Mouse (Mus musculus) layer of hippocampus, adult 8-10 months (tissue): Measurements from ENCODE around the gene Cygb. TPM values are rescaled to one million over a fixed set of nuclear protein-coding genes. Genes with fewer than 3 reads are reported as not detected.
"Not testable (repeated sequence)": the region's sequence is repeated elsewhere in the genome, so short reads cannot be mapped to it uniquely, and the experiment has no call there.

Experiments
- DNase-seq, 2 experiments: peaks; one replicate each; pipeline ENCODE4 v3.0.0; 2022; ENCODE audit warnings: low spot score in 2 of 2
- total RNA-seq, 4 experiments: library from RNA; stranded (reverse); gene quantifications; 2 replicates each; pipeline ENCODE4 v1.2.4; 2022

The Cygb gene
- 10 to 100 TPM; 57.2 to 76.1 (median 63.0) TPM for total RNA-seq

DNA sequence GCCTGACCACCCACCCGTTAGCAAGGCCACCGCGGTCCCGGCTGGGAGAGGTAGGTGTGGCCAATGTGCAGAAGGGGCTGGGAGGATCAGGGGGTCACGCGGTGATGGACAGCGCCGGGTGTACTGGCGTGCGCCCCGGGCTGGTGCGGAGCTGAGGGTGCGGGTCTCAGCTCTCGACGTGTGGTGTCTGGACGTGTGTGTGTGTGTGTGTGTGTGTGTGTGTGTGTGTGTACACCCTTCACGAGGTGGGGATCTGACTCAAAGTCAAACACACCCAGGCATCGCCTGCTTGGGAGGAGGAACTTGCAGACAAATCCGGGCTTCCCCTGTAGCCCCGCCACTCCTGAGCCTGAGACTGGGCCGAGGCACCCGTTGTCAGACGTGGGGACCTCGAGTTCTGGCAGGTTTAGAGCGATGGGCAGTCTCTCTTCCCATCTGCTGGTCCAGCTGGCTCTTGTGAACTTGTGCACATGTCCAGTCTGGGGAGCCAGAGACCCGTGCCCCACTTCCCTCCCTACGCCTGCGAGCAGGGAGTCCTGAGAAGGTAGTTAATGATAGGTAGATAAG lies at the start of gene Cygb:
TSS of gene Cygb (minus strand) at position 59 of the 567 bp plus-strand sequence.
- DNase-seq: no peak

DNA sequence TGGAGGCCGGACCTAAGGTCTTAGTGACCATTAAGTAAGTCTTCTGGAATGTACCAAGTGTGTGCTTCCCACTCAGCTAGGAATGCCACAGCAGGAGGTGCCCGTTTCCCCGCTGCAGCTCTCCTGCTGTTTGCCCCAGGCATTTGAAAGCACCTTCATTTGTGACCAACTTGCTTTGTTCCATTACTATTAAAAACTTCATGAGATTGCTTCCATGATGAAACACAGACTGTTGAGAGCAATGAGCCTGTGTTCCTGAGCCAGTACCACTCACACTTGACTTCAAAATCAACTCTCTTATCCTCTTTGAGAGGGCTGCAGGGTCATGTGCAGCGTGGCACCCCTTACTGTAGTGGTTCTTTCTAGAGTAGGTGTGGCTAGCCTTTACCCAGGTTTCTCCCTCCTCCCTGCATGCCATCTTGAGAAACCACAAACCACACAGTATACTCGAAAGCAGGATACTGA lies 47.3 kb upstream of the Cygb start:
- DNase-seq: no peak

DNA sequence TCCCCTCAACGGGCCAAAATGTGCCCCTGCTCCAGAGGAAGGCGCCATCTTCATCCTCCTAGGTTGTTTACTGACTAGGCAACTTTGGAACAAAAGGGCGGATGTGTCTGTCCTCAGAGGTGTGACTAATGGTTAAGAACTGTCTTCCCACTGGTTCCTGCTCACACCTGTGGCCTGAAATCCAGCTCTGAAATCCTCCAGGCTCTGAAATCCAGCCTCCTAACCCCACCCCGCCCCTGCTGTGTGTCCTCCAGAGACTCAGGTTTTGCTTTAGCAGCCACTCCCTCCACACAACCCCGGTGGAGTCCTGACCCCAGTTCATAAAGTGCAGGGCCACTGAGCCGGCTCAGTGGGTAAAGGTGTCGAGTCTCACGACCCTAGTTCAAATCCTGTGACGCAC lies 43.4 kb upstream of the Cygb start:
- no peak for DNase-seq

DNA sequence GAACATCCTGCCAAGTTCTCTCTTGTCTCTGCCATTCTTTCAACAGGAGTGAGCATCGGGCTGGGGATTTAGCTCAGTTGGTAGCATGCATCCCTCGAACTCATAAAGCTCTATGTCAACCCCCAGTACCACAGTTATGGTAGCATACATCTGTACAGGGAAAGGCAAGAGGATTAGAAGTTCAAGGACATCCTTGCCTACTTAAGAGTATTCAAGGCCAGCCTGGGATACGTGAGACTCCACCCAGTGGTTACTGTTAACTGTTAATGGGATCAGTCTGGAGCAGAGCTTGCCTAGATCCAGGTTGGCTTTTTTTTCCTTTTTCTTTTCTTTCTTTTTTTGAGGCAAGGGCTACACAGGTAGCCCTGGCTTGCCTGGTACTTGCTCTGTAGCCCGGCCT lies 42.3 kb upstream of the Cygb start:
- no peak for DNase-seq

DNA sequence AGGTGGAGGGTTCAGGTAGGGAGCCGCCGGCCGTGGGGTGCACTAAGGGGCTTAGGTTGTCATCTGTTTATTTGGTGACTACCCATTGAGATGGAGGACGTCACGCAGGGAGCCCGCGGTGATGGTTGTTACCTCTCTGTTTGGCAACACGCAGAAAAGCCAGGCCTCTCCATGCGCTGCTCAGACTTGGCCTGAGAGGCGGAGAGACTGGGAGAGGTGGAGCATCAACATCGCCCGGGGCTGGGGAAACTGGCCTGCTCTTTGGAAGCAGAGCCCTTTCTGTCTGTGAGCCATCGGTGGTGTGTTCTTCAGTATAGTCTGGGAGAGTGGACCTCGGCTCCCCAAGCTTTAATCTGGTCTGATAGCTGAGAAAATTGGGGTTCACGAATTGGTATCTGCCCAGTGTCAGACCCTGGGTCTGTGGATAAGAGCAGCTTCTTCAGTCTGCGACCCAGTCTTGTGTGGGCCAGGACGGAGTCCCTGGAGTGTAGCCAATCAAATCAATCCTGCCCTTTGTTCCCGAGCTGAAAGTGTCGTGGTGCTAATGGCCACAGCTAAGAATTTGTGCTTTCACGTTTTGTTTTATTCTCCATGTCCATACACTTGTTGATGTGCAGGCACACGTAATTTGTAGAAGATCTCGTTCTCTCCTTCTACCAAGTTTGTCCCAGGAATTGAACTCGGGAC lies 41.2 kb upstream of the Cygb start:
- DNase-seq: no peak

DNA sequence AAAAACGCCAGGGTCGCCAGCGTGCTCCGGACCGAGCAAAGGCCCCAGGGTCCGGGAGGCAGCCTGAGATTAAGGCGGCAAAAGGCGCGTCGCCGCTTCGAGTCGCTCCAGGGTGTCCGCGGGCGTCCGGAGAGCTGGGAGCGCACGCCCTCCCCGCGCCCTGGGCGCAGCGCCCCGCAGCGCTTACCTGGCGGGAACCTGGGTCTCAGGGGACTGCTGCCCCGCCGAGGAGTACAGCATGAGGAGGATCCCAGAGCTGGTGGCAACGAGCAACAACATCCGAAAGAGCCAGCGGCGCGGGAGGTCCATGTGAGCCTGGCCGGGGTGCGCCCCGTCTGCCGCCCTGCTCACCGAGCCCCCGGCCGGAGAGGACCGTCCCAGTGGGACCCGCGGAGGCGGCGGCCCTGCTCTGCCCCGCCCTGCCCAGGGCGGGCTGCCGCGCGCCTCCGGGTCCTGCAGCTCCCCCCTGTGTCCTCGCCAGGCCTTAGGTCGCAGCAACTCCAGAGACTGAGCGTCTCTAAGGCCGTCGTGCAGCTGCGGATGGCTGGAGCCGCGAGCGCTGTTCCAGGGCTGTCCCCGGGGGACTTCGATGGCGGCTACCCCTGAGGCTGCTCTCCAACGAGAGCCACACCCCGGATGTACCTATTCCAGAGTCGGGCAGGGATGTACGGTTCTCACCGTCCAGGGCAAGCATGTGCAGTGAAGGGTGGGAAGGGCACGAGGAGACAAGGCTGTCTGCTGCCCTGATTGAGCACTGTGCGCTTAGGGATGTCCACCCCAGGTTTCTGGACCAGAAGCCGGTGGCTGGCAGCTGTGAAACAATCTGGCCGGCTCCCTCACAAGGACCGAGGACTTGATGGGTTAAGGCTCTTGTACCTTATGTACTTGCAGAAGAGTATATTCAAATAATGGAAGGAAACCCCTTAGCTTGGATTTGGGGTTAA lies 40.4 kb upstream of the Cygb start:
- no peak for DNase-seq

DNA sequence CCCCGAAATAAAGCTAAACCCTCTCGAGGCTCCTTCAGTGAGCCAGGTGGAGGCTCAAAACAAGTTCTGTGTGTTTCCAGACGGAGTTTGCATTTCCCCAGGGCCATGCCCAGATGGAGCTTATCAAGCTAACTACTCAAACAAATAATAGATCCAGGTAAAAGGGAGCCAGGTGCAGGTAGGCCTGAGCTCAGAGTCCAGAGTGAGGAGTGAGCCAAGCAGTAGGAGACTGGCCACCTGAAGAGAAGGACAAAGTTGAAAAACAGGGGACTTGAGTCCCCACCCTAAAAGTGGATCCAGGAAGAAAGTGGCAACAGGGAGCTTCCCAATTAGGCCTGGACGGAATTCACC lies 39.8 kb upstream of the Cygb start:
- DNase-seq: no peak

DNA sequence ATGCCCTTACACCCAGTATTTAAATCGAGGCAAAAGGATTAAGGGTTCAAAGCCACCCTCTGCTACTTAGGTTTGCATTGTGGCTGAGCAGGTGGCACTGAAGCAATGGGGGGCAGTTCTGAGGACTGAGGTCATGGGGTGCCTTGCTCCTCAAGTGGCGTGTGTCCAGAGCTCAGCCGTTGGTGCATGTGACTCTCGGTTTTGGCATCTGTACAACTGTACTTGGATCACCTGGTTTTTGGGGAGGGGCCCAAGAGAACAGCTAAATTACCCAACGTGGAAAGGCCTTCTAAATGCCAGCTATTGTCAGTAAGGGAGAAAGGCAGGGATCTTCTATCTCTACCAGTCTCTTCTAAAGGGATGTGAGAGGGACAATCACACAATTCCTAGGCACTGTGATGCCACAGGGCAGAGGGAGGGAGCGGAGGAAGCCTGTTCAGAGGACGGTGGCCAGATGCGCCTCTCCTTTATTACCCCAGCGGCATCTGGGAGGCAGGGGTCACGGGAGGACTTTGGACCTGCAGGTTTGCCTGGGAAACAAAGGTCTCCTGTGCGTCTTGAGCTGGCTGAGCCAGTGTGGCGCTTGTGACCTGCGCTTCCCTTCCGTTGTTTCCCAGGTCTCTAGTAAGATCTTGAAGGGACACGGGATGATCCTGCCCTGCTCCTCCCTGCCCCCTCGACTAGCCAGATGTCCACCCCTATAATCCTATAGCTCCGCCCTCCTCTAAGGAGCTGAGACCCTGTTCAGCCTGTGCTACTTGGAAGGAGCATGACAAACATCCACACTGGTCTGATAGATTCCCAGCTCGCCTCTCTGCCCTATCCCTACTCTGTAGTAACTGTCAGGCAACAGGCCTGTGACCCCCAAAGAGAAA lies 36.8 kb upstream of the Cygb start:
- no peak for DNase-seq

DNA sequence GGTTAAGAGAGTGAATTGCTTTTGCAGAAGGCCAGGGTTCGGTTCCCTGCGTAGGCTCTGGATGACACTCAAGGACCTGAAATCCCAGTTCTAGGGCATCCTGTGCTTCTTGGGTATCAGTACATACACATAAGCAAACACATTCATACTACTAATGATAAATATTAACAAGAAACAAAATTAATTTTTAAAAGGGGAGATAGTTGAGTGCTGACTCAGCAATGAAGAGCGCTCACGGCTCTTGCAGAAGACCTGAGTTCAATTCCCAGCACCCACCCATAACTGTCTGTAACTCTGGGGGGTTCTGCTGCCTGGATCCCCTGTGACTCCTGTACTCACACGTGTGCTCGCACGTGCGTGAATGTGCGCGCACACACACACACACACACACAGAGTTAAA lies 35.5 kb upstream of the Cygb start:
- no peak for DNase-seq

DNA sequence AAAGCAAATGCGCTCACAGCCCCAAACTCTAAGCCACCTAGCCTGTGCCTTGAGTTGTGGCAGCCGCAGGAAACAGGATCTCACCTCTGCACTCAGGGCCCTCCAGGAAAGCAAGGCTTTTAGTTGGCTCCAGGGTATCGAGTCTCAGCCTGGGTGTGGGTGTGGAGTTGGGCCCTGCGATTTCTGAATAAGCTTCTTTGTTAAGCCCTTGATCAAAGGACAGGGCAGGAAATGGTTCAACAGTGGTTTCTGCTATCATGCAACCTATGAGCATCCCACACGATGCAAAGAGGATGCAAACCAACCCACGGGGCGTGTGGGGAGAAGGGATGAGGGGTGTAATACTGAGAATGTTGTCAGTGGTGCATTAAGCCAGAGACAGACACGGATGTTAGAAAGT lies 33.8 kb upstream of the Cygb start:
- DNase-seq: no peak

DNA sequence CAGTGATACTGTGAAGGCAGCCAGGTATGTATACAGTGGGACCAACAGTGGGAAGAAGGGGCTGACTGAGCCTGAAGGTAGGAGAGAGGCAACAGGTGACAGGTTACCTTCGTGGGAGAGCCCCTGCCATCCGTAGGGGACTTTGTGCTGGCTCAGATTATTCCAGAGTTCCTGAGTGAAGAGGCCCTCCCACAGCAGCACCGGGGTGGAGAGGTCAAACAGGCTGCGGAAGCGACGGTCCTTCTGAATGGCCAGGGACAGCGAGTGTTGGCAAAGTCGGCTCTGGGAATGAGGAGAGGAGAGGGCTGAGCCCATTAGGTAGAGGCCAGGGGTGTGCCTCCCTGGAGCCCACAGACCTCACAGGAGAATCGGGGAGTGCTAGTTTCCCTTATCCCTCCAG lies 31.6 kb upstream of the Cygb start:
- DNase-seq: no peak

DNA sequence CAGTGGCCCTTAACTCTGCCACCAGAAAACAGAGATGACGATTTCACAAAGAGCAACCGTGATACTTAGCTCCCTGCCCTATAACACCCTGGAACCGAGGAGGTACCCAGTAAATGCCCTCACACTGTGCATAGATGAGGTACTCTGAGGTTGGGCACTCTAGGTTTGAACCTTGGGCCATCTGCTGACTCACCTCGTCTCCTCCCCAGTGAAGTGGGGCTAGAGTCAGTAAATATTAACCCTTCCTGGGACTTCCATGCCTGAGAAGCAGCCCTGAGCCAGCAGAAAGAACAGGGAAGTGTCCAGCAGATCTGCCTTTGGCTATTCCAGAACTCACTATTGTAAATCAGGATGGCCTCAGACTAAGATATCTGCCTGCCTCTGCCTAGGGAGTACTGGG lies 29.7 kb upstream of the Cygb start:
- no peak for DNase-seq

DNA sequence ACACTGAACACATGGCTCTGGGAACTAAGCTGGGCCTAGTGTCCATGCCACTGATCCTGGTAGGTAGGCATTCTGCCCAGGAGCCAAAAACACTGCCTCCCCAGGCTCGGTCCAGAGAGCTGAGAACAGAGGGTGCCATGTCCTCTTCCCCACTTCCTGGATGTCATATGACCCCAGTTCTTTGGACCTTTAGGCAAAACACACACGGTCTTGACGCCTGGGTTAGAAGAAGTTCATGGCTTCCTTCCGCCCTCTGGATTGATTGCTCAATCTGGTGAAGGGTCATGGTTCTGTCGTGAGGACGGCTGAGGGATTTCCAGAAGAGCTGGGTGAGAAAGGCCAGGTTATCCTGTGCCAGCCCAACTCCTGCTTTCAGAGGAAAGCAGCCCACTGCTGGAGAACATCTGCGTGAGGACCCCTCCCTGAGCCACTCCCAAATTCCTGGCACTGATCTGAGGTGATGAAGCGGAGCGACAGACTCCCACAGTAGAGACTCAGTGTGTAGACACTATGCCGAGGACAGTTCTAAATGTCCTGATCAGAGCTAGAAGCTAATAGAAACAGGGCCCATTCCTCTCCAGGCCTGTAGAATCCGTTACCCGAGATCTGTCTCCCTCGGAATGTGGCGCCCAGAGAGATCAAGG lies 28.5 kb upstream of the Cygb start:
- no peak for DNase-seq

DNA sequence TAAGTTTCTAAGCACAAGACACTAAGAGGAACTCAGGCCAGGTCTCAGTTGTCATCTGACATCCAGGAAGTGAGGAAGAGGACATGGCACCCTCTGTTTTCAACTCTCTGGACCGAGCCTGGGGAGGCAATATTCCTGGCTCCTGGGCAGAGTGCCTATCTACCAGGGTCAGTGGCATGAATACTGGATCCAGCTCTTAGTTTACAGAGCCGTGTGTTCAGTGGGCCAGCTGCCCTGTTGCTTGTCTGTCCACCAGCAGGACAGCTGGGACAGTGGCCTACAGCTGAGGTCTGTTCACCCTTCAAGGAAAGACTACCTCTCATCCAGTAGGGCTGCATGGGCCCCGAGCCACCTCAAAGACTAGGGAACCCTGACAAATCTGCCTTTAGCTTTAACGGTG lies 27.0 kb upstream of the Cygb start:
- no peak for DNase-seq

DNA sequence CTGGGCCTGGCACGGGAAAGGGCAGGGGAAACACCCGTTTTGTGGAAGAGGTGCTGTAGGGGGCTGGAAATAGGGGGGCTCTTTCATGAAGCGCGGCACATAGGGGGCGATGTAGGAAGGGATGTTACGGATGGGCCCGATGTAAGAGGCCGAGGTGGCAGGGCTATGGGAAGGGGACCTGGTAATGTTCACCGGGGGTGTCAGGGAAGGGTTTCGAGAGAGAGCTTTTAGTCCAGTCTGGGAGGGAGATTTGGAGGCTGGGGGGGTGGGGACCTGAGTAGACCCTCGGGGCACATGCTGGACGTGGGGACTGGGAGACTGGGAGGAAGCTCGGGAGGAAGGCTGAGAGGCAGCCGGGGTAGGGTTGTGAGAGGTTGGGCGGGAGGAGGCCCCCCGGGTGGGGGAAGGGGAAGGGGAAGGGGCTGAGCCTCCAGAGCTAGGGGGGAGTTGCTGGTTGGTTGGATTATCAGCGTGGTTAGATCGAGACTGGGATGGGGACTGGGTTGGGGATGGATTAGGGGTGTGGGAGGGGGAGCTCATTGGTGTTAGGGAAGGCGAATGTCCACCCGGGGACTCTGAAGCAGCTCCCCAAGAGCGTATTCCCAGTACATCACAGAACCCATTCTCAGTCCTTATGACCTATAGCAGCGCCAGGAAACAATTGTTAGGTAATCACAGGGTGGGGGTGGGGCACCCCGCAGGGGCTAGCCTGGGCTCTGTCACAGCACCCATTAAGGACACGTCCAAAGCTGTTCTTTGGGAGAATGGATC lies 26.4 kb upstream of the Cygb start:
- DNase-seq: no peak

DNA sequence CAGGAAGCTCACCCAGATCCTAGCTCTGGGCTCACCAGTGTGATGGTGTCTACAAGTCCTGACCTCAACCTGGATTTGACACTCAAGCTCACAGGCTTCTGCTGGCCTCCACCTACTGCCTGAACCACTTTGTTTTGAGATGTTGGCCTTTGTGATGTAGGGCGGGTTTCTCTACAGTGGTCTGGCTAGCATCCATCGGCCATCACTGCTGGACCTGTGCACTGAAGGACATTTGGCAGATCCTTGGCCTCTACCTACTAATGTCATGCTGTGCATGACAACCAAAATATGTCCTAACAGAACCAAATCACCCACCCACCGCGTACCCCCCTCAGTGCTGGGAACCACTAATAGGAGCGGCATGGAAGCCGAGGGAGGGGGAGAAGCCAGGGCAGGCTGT lies 25.0 kb upstream of the Cygb start:
- DNase-seq: no peak

DNA sequence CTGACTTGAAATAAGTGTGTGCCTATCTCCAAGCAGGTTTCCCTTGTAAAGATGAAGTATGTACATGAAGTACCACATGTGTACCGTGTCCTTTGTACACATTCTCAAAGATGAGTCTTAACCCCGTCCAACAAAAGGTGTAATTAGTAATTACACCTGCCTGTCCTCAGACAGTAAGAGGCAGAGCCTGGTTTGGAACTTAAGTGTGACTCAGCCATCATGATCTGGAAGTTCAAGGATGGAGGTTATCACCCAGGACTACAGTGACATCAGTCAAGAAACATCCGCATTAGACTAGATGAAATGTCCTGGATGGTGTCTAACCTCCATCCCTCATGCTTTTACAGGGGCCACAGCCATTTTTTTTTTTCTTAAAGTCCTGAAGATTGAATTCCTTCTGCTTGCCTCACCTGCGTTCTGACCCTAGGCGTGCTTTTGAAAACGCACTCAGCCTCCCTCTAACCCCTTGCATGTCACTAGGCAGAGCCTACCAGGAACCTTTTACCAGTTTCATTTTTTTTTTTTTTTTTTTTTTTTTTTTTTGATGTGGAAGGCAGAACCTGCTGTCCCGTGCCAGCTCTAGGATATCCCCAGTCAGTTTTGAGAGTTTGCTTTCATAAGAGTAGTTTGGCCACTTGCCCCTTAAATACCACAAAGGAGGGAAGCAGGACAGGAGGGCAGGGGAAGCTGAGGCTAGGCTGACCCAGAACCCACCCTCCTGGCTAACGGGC lies 23.8 kb upstream of the Cygb start:
- DNase-seq: no peak

DNA sequence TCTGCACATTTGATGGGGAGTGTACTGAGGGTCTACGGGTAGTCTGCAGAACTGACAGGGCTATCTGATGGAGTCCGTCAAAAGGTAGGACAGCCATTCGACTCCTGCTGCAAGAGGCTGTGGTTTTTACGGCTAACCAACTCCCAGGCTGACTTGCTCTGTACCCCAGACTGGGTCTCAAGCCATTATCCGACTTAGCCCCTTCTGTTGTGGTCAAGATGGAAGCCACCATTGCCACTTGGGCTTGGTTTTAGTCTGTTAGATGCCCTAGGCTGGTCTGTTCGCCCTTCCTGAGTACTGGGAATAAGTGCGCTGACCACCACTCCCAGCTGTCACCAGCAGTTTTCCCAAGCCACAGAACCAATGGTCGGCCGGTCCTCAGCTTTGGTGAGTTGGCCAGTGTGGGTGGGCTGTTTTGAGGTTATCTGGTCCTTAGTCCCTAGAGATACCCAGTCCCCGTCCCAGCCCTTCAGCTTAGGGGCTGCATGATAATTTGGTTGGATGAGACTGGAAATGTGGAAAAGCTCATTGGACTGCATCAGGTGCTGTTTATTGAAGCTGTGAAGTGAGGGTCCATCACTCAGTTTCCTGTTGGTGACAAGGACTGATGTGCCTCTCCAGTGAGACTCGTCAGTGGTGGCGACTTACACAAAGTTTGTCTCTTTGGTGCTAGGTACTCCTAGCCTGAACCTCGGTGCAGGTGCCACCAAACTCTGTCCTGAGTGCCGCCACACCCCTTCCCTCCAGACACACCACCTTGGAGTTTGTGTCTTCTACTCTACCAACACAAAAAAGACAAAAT lies 22.3 kb upstream of the Cygb start:
- no peak for DNase-seq

DNA sequence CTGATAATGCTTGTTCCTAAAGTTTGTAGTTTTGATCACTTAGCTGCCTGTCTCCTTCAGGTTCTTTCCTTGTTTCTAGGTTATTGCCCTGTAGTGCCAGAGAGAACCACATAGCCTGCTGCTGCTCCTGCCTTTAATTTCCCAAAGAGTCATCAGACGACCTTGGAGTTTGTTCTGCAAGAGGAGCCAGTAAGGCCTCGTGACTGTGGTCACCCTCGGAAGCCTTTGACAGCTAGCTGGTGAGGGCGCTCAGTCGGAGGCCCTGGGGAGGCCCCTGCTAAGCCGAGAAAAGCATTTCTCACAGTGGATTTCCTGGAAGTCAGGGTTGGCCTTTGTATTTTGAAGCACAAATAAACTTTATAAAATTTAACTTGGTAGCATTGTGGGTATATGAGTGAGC lies 21.3 kb upstream of the Cygb start:
- not testable (repeated sequence) for DNase-seq
